Mouse (Mus musculus): Measurements from ENCODE around the gene Rps11. TPM values are rescaled to one million over a fixed set of nuclear protein-coding genes. Genes with fewer than 3 reads are reported as not detected.
"Not testable (repeated sequence)": the region's sequence is repeated elsewhere in the genome, so short reads cannot be mapped to it uniquely, and the experiment has no call there.

The Rps11 gene
- polyA plus RNA-seq, 1 experiment, result 22.2 TPM

DNA sequence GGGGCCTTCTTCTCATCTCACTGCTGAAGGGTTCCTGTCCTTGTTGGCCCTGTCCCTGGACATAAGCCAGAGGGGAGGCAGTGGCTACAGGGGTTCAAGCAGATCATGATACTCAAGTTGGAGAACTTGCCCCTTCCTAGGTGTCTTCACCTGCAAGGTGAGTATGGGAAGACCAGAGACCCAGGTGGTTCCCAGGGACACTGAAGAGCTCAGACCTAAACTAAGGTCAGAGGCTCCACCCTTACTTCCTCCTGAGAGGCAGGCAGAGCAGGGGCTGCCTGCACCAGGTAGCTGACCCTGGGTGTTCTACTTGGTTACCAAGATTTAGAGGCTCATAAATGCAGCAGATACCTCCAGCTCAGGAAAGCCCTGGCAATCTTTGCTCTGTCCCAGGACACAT is 2.3 kb downstream of the Rps11 start:
- TF ChIP-seq GATA1 (IDR thresholded peaks at IDR 0.05; ENCODE audit: low read length) (no peak), TAL1 (IDR thresholded peaks at IDR 0.05; ENCODE audit: low read length) (no peak)
- H3K4me3 ChIP-seq (replicated peaks), result no peak overlapping the region
- H3K27me3 ChIP-seq (ENCODE audit: control insufficient read depth), result no peaks in the 10 kb centered on the region
- H3K36me3 ChIP-seq (ENCODE audit: control insufficient read depth), result peaks cover 72% of the 10 kb centered on the region
- H3K4me1 ChIP-seq (ENCODE audit: control insufficient read depth), result peaks cover 79% of the 10 kb centered on the region
- H3K9me3 ChIP-seq (ENCODE audit: control insufficient read depth, low read length), result no peaks in the 10 kb centered on the region

DNA sequence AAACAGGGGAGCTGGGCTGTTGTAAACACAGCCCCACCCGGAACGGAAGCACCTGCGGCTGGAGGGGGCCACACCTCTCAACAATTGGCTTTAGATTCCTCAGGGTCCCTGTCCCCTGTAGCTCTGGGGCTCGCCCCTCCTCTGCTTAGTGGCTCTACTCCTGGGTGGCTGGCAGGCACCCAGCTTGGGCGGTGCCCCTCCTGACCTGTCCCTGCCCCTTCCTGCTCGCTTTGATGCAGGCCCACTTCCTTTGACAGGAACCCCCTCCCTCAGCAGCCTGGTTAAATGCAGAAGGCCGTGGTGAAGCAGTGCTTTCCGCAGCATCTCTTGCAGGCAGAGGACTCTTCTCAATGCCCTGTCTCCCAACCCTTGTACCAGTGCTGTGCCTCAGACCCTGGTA is 2.8 kb downstream of the Rps11 start:
- Histone ChIP-seq H3K36me3 (ENCODE audit: control insufficient read depth) (peaks cover 66% of the 10 kb centered on the region), H3K9me3 (ENCODE audit: control insufficient read depth, low read length) (no peaks in the 10 kb centered on the region), H3K4me1 (ENCODE audit: control insufficient read depth) (peaks cover 73% of the 10 kb centered on the region), H3K4me3 (replicated peaks) (no peak overlapping the region), H3K27me3 (ENCODE audit: control insufficient read depth) (no peaks in the 10 kb centered on the region)
- TF ChIP-seq GATA1 (IDR thresholded peaks at IDR 0.05; ENCODE audit: low read length) (no peak), TAL1 (IDR thresholded peaks at IDR 0.05; ENCODE audit: low read length) (no peak)

DNA sequence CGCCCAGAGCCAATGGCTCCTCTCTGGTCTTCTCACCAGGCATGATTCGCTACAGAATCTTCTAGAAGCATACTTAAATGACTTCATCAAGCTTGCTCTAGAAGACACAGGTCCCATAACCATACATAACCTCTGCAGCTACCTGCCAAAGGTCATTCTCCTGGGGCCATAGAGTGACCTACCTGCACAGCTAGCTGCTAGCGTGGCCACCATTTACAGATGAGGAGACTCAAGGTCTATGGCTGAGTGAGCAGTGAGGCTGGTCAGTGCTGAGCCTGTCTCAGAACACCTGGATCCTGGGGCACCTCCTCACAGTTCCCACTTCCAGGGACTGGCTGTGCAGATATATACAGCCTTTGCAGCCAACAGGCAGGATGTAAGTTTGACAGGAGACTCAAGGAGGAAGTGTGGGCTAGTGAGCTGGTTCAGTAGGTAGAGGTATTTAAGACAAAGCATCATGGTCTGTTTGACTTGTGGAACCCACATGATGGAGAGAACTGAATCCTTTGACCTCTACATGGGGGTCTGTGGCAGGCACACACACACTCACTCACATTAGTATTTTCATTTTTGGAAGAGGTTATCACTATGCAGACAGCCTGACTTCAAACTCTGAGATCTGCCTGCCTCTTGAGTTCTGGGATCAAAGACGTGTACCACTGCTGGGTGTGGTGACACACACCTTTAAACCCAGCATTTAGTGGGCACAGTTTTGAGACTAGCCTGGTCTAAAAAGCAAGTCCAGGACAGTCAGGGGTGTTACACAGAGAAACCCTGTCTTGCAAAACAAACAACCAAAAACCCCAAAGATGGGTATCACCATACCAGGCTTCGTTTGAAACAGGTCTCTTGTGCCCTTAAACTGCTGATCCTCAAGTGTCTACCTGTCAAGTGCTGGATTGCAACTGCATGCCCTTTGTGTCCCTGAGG is 4.2 kb downstream of the Rps11 start:
- TF ChIP-seq TAL1 (IDR thresholded peaks at IDR 0.05; ENCODE audit: low read length) (no peak), GATA1 (IDR thresholded peaks at IDR 0.05; ENCODE audit: low read length) (no peak)
- Histone ChIP-seq H3K4me1 (ENCODE audit: control insufficient read depth) (peaks cover 63% of the 10 kb centered on the region), H3K4me3 (replicated peaks) (no peak overlapping the region), H3K9me3 (ENCODE audit: control insufficient read depth, low read length) (no peaks in the 10 kb centered on the region), H3K36me3 (ENCODE audit: control insufficient read depth) (peaks cover 52% of the 10 kb centered on the region), H3K27me3 (ENCODE audit: control insufficient read depth) (no peaks in the 10 kb centered on the region)

DNA sequence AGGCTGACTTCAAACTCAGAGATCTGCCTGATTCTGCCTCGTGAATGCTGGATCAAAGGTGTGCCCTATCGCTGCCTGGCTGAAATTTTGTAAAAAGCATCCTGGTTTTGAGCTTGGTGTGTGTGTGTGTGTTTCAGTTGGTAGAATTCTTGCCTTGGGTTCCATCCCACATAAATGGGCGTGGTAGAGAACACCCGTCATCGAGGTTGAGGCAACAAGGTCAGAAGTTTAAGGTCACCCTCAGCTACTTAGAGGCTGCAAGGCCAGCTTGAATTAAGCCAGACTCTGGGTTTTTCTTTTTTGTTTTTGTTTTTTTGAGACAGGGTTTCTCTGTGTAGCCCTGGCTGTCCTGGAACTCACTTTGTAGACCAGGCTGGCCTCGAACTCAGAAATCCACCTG is 5.9 kb downstream of the Rps11 start:
- no peak overlapping the region for H3K4me3 ChIP-seq (replicated peaks)
- no peaks in the 10 kb centered on the region for H3K9me3 ChIP-seq (ENCODE audit: control insufficient read depth, low read length)
- TF ChIP-seq TAL1 (IDR thresholded peaks at IDR 0.05; ENCODE audit: low read length) (no peak), GATA1 (IDR thresholded peaks at IDR 0.05; ENCODE audit: low read length) (no peak)
- H3K27me3 ChIP-seq (ENCODE audit: control insufficient read depth), result no peaks in the 10 kb centered on the region
- peaks cover 48% of the 10 kb centered on the region for H3K36me3 ChIP-seq (ENCODE audit: control insufficient read depth)
- H3K4me1 ChIP-seq (ENCODE audit: control insufficient read depth), result peaks cover 56% of the 10 kb centered on the region

DNA sequence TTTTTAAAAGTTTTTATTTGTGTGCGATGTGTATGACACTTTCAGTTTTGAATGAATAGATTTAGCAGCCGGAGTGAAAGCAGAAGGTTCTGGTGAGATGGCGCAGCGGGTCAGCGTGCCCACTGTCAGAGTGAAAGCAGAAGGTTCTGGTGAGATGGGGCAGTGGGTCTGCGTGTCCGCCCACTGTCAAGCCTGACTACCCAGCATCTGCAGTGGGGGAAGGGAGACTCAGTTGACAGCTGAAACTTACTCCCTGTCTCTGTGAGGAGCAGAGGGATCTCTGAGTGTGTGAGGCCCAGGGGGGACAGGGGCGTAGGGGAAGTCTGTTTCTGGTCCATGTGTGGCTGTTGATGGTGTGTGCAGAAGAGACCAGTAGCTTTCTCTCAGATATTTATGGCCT is 6.7 kb downstream of the Rps11 start:
- peaks cover 56% of the 10 kb centered on the region for H3K4me1 ChIP-seq (ENCODE audit: control insufficient read depth)
- no peak for TF ChIP-seq GATA1 (IDR thresholded peaks at IDR 0.05; ENCODE audit: low read length)
- no peak for TF ChIP-seq TAL1 (IDR thresholded peaks at IDR 0.05; ENCODE audit: low read length)
- H3K4me3 ChIP-seq (replicated peaks), result no peak overlapping the region
- H3K27me3 ChIP-seq (ENCODE audit: control insufficient read depth), result no peaks in the 10 kb centered on the region
- H3K9me3 ChIP-seq (ENCODE audit: control insufficient read depth, low read length), result no peaks in the 10 kb centered on the region
- peaks cover 40% of the 10 kb centered on the region for H3K36me3 ChIP-seq (ENCODE audit: control insufficient read depth)

DNA sequence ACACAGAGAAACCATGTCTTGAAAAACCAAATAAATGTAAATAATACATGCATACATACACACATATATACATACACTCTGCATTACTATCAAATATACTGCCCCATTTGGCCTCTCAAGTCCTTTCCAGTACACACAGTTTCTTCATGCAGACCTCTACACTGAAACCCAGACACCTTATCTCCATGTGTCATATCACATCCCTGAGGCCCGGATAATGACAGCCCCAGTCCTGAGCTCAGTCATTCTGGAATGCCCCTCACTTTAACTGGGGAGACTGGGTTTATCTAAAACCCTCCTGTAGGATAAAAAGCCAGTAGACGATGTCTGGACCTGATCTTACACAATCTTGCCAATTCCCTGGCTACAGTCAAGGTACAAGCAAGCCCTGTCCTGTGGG is 10.8 kb downstream of the Rps11 start:
- H3K4me3 ChIP-seq (replicated peaks), result no peak overlapping the region
- H3K27me3 ChIP-seq (ENCODE audit: control insufficient read depth), result no peaks in the 10 kb centered on the region
- no peaks in the 10 kb centered on the region for H3K9me3 ChIP-seq (ENCODE audit: control insufficient read depth, low read length)
- peaks cover 37% of the 10 kb centered on the region for H3K4me1 ChIP-seq (ENCODE audit: control insufficient read depth)
- TF ChIP-seq GATA1 (IDR thresholded peaks at IDR 0.05; ENCODE audit: low read length) (no peak), TAL1 (IDR thresholded peaks at IDR 0.05; ENCODE audit: low read length) (no peak)
- H3K36me3 ChIP-seq (ENCODE audit: control insufficient read depth), result peaks cover 3% of the 10 kb centered on the region; the same call in 1 of the 2 replicates

DNA sequence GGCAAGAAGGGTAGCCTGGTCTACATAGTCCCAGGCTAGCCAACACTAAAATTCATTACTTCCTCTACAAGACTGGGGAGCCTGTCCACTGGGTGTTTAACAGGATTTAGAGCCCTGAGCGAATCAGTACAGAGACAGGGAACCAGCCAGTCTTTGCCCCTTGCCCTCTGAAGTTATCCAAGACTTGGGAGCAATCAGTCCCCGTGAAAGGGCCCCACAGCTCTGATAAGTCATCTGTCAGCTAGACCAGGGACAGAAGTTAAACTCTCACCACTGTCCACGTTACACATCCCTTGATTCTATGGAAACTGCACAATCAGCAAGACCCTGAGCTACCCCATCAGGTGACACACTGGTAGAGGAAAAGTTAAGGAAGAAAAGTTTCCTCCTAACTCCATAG is 11.7 kb downstream of the Rps11 start:
- H3K27me3 ChIP-seq (ENCODE audit: control insufficient read depth), result no peaks in the 10 kb centered on the region
- peaks cover 30% of the 10 kb centered on the region for H3K4me1 ChIP-seq (ENCODE audit: control insufficient read depth)
- H3K4me3 ChIP-seq (replicated peaks), result no peak overlapping the region
- no peaks in the 10 kb centered on the region for H3K36me3 ChIP-seq (ENCODE audit: control insufficient read depth)
- TF ChIP-seq TAL1 (IDR thresholded peaks at IDR 0.05; ENCODE audit: low read length) (no peak), GATA1 (IDR thresholded peaks at IDR 0.05; ENCODE audit: low read length) (no peak)
- H3K9me3 ChIP-seq (ENCODE audit: control insufficient read depth, low read length), result no peaks in the 10 kb centered on the region

DNA sequence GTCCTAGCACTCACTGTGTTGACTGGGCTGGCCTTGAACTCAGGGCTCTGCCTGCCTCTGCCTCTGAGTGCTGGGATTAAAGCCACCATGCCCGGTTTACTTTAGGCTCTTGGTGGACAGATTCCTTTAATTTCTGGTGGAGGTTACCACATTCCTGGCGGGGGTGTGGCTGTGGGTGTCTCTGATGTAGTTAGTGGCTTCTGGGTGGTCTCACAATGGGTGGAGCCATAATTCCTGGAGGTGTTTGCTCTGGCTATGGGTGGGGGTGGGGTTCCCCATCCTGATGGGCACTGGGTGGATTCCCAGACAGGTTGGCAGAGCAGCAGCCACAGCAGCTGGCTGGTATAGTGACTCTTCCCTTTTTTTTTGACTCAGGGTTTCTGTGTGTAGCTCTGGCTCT is 12.3 kb downstream of the Rps11 start:
- peaks cover 29% of the 10 kb centered on the region for H3K4me1 ChIP-seq (ENCODE audit: control insufficient read depth)
- no peaks in the 10 kb centered on the region for H3K9me3 ChIP-seq (ENCODE audit: control insufficient read depth, low read length)
- no peaks in the 10 kb centered on the region for H3K36me3 ChIP-seq (ENCODE audit: control insufficient read depth)
- TF ChIP-seq TAL1 (IDR thresholded peaks at IDR 0.05; ENCODE audit: low read length) (no peak), GATA1 (IDR thresholded peaks at IDR 0.05; ENCODE audit: low read length) (no peak)
- H3K27me3 ChIP-seq (ENCODE audit: control insufficient read depth), result no peaks in the 10 kb centered on the region
- no peak overlapping the region for H3K4me3 ChIP-seq (replicated peaks)

DNA sequence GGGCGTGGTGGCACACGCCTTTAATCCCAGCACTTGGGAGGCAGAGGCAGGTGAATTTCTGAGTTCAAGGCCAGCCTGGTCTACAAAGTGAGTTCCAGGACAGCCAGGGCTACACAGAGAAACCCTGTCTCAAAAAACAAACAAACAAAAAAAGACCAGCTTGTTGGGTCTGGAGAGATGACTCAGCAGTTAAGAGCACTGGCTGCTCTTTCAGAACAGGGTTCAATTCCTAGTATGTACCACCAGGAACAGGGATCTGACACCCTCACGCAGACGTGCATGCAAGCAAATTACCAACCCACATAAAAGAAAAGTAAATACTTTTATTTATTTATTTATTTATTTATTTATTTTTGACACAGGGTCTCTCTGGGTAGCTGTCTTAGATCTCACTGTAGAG is 14.2 kb downstream of the Rps11 start:
- not testable (repeated sequence) for H3K27me3 ChIP-seq (ENCODE audit: control insufficient read depth); H3K9me3 ChIP-seq (ENCODE audit: control insufficient read depth, low read length); H3K4me3 ChIP-seq (replicated peaks); H3K36me3 ChIP-seq (ENCODE audit: control insufficient read depth)
- H3K4me1 ChIP-seq (ENCODE audit: control insufficient read depth), result peaks cover 26% of the 10 kb centered on the region
